Mouse (Mus musculus): ENCODE results near the gene Pnmt.

DNA sequence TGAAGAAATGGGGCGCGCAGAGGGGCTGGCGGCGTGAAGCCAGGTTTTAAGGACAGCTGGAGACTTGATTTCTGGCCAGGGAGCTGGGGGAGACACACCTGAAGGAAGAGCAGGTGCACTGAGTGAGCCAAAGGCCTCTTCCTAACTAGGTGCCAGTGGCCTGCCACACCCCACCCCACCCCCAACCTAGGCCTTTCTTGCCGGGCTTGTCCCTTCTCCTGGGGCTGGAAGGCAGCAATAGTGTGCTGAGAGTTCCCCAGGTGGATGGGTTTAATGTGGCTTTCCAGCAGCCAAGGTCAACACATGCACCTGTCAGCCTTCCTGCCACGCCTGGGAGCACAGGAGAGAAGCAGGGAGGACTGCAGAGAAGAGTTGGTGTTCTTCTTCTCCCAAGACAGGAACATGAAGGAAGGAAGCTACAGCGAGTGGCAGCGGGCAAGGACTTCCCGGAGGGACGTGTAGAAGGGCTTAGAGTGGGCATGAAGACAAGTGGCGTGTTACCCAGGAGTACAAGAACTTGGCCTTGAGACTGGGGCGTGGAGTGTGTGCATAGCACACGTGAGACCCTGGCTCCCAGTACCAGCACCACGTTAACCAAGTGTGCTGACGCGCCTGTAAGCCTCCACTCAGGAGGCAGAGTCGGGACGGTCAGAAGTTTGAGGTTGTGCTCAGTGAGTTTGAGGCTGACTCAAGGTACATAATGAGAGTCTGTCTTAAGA is 33.8 kb upstream of the Pnmt start:
- TF ChIP-seq POLR2A (IDR thresholded peaks at IDR 0.05; ENCODE audit: borderline replicate concordance, low read depth, low read length) (no peak), CTCF (IDR thresholded peaks at IDR 0.05; ENCODE audit: low read depth, low read length) (no peak)

Data from bone marrow macrophage, adult 2 months (primary cell).